Mouse (Mus musculus) stomach, postnatal 0 days (tissue): ENCODE measurements around the gene Cadm1. TPM values are rescaled to one million over a fixed set of nuclear protein-coding genes. Genes with fewer than 3 reads are reported as not detected.

Experiments
- ATAC-seq: fragments of 200-750 bp; cut with Nextera tagmentation; 2 replicates; pipeline ENCODE4 v1.8.0; 2017; ENCODE audit not compliant: low FRiP score, low TSS enrichment
- DNase-seq: peaks from one replicate; pipeline ENCODE4 v3.0.0-alpha.2; 2016; ENCODE audit warnings: low spot score
- H3K27ac ChIP-seq: fragments of 300-500 bp; sonication (generic); replicated peaks from 2 replicates; pipeline ENCODE4 v1.5.1; 2014; ENCODE audit warnings: mild to moderate bottlenecking, control low read depth
- H3K27me3 ChIP-seq: fragments of 300-500 bp; sonication (generic); 2 replicates; pipeline ENCODE4 v1.6.1; 2014; ENCODE audit warnings: low read length; ENCODE audit not compliant: control insufficient read depth, insufficient read depth
- H3K36me3 ChIP-seq: fragments of 300-500 bp; sonication (generic); 2 replicates; pipeline ENCODE4 v1.6.1; 2014; ENCODE audit warnings: low read length, mixed read lengths; ENCODE audit not compliant: control insufficient read depth, insufficient read depth
- H3K4me1 ChIP-seq: fragments of 300-500 bp; sonication (generic); replicated peaks from 2 replicates; pipeline ENCODE4 v1.6.1; 2014; ENCODE audit warnings: antibody characterized with exemption; ENCODE audit not compliant: control insufficient read depth, insufficient read depth
- H3K4me2 ChIP-seq: fragments of 300-500 bp; sonication (generic); replicated peaks from 2 replicates; pipeline ENCODE4 v1.6.1; 2014; ENCODE audit warnings: low read depth, mild to moderate bottlenecking, control low read depth, moderate library complexity
- H3K4me3 ChIP-seq: fragments of 300-500 bp; sonication (generic); 2 replicates; pipeline ENCODE4 v1.5.1; 2014; ENCODE audit warnings: low read depth, low read length, control low read depth
- H3K9ac ChIP-seq: fragments of 300-500 bp; sonication (generic); 2 replicates; pipeline ENCODE4 v1.6.1; 2014; ENCODE audit warnings: mild to moderate bottlenecking, low read length, control low read depth, mixed read lengths
- H3K9me3 ChIP-seq: fragments of 300-500 bp; sonication (generic); 2 replicates; pipeline ENCODE4 v1.6.1; 2016; ENCODE audit warnings: low read length; ENCODE audit not compliant: control insufficient read depth
- CTCF ChIP-seq: IDR thresholded peaks from 2 replicates; pipeline ENCODE4 v1.5.1; 2016; ENCODE audit warnings: antibody characterized with exemption, low read depth, mild to moderate bottlenecking, moderate library complexity
- EP300 ChIP-seq: optimal IDR thresholded peaks from 2 replicates; pipeline ENCODE3; 2016; ENCODE audit warnings: antibody characterized with exemption
- WGBS: fragments of 180-500 bp; shearing (Covaris S2); extraction: QIAGEN DNeasy Blood & Tissue Kit; methylation state at CpG from one replicate; pipeline ENCODE4 v1.1.7; 2014; 5-methylcytosine and 5-hydroxymethylcytosine counted together
- polyA plus RNA-seq: library from polyadenylated mRNA; unstranded; fragments of >200 nt; fragmentation: Nextera tagmentation; extraction: Ambion mirVana; gene quantifications from 2 replicates; pipeline ENCODE4 v1.2.1, GENCODE M21; 2015

The Cadm1 gene
- polyA plus RNA-seq, 1 experiment from 2014 or later, result 18.3 TPM

DNA sequence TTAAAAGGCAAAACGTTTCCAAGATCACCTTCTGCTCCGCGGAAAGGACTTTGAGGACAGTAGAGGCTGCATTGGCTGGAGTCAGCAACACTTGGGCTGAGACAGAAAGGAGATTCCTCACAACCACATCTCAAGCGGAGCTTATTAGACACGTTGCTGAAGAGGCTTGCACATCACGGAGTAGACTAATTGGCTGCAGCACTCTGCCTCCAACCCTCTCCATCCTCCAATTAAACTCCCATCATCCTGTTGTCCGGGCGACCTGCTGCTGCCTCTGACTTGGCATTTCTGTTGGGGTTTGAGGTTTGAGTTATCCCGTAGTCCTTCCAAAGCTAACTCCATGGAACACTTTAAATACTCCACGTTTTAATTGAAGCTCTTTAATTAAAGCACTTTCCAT, 316.3 kb downstream of the Cadm1 start:
- H3K9me3 ChIP-seq, result no peaks in the 10 kb centered on the region
- no peaks in the 10 kb centered on the region for H3K27me3 ChIP-seq
- H3K36me3 ChIP-seq, result no peaks in the 10 kb centered on the region
- no peak for ATAC-seq
- TF ChIP-seq CTCF, result no peak
- no peak for TF ChIP-seq EP300
- DNase-seq, result no peak
- no peak overlapping the region for H3K9ac ChIP-seq
- H3K4me2 ChIP-seq, result no peak overlapping the region
- H3K27ac ChIP-seq, result no peak overlapping the region
- H3K4me1 ChIP-seq, result no peaks in the 10 kb centered on the region
- 75% methylated on average over 10 of the region's 10 CpGs for WGBS
- no peak overlapping the region for H3K4me3 ChIP-seq

DNA sequence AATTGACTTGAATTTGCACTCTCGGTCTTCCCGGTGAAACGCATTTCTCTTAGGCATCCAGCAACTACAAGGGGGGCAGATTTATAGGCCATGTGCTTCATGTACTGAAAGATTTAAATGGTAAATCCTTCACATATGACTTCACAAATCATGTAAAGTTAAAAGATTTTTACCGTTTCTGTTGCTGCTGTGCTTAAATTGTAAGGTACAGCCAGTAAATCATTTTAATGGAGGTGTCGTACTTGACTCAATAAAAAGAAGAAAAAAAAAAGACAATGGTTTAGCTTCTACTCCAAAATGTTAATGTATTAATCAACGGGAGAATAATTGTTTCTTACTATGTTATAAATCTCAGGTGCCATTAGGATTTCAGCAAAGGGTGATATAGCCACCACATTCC, 317.0 kb downstream of the Cadm1 start:
- Histone ChIP-seq H3K9ac (no peak overlapping the region), H3K4me2 (no peak overlapping the region), H3K27ac (no peak overlapping the region), H3K4me1 (no peaks in the 10 kb centered on the region), H3K9me3 (no peaks in the 10 kb centered on the region), H3K27me3 (no peaks in the 10 kb centered on the region), H3K36me3 (no peaks in the 10 kb centered on the region), H3K4me3 (no peak overlapping the region)
- DNase-seq (no peak), ATAC-seq (no peak)
- 57% methylated on average over 6 of the region's 6 CpGs for WGBS
- TF ChIP-seq CTCF (no peak), EP300 (no peak)

DNA sequence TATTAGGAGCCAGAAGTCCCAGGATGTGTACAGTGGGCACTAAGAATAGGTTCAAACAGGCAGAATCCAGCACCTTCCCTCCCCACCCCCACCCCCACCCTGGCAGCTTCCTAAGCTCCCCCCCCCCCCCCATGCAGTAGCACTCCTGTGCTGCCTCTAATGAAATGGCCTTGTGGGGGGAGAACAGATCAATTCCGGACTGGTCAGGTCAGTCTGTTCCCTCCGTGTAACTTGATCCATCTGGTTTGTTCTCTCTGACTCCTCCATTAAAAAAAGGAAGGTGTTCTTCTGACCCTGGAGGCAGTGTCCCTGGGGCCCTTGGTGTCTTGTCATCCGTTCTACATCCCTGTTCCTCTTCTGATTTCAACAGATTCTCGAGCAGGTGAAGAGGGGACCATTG, 317.8 kb downstream of the Cadm1 start:
- 25% methylated on average over 4 of the region's 4 CpGs for WGBS
- H3K27me3 ChIP-seq, result no peaks in the 10 kb centered on the region
- no peak overlapping the region for H3K4me2 ChIP-seq
- no peak overlapping the region for H3K9ac ChIP-seq
- DNase-seq (no peak), ATAC-seq (no peak)
- TF ChIP-seq CTCF (no peak), EP300 (no peak)
- H3K27ac ChIP-seq, result no peak overlapping the region
- H3K4me1 ChIP-seq, result no peaks in the 10 kb centered on the region
- no peaks in the 10 kb centered on the region for H3K36me3 ChIP-seq
- no peak overlapping the region for H3K4me3 ChIP-seq
- H3K9me3 ChIP-seq, result no peaks in the 10 kb centered on the region

DNA sequence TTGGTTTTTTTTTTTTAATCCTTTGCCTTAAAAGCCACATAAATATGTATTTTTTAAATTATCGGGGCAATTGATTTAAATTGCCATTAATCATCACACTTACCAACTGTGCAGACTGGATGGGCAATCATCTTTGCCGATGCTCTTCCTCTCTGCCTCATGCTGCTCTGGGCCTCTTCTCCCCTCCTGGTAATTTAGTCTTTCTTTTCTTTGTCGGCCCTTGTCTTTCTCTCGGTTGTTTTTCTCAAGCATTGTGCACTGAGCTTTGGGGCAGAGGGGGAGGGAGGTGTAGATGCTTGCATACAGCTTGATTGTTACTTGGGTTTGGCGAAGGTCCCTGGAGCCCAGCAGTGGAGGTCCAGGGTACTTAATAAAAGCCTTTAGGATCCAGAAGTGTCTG, 318.8 kb downstream of the Cadm1 start:
- Histone ChIP-seq H3K4me1 (no peaks in the 10 kb centered on the region), H3K4me2 (no peak overlapping the region), H3K9ac (no peak overlapping the region), H3K36me3 (no peaks in the 10 kb centered on the region), H3K27me3 (no peaks in the 10 kb centered on the region), H3K9me3 (no peaks in the 10 kb centered on the region), H3K4me3 (no peak overlapping the region), H3K27ac (no peak overlapping the region)
- no peak for TF ChIP-seq CTCF
- TF ChIP-seq EP300, result no peak
- DNase-seq, result no peak
- ATAC-seq, result no peak
- WGBS, result 62% methylated on average over 5 of the region's 5 CpGs

DNA sequence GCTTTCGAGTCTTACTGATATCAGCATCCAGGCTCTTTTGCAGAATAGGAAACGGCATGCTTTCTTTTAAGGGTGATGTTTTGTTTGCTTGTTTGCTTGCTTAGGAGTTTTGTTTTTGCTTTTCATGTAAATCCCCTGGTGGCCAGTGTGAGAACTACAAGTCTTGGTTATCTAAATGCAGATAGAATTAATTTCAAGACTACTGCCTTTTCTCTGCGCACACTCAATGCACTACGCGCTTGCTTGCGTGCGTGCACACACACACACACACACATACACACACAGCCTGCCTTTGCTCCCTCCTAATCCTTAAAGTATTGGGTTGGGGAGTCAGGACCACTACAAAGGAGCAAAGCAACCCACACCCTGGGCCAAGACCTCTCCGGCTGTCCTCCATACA, 326.3 kb downstream of the Cadm1 start:
- WGBS, result 64% methylated on average over 8 of the region's 8 CpGs
- peak; percentile 69 for TF ChIP-seq CTCF
- TF ChIP-seq EP300, result no peak
- H3K36me3 ChIP-seq, result no peaks in the 10 kb centered on the region
- H3K4me2 ChIP-seq, result no peak overlapping the region
- no peak overlapping the region for H3K27ac ChIP-seq
- H3K9ac ChIP-seq, result no peak overlapping the region
- no peaks in the 10 kb centered on the region for H3K9me3 ChIP-seq
- no peak for DNase-seq
- H3K27me3 ChIP-seq, result no peaks in the 10 kb centered on the region
- no peaks in the 10 kb centered on the region for H3K4me1 ChIP-seq
- H3K4me3 ChIP-seq, result no peak overlapping the region
- ATAC-seq, result no peak

DNA sequence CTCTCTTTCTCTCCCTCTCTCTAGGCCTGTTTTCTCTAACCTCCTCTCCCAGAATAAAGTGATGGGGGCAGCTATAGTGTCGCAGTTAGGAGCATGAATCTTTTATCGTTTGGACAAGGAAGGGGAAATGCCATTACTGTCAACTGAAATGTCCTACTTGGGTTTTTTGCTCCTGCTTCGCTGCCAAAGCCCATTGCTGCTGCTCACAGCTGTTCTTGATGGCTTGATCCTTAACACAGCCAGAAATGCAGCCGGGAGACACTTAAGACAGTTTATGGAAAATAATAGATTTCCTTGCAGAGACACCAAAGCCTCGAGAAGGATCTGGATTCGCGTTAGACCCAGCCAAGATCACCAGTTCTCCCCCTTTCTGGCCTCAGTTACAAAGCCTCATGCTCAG, 327.3 kb downstream of the Cadm1 start:
- Histone ChIP-seq H3K9ac (no peak overlapping the region), H3K4me3 (no peak overlapping the region), H3K27me3 (no peaks in the 10 kb centered on the region), H3K9me3 (no peaks in the 10 kb centered on the region), H3K4me1 (no peaks in the 10 kb centered on the region), H3K4me2 (no peak overlapping the region), H3K27ac (no peak overlapping the region), H3K36me3 (no peaks in the 10 kb centered on the region)
- DNase-seq (no peak), ATAC-seq (no peak)
- TF ChIP-seq CTCF (no peak), EP300 (no peak)
- 44% methylated on average over 7 of the region's 7 CpGs for WGBS
